Comparison of ENCODE assay signal across 8 mouse cellular contexts in genomic region chr7:127207374-127208294, GRCm38 (mm10). TPM values are rescaled to one million over a fixed set of nuclear protein-coding genes. Genes with fewer than 3 reads are reported as not detected.
DNase-seq lines count a peak whose midpoint lies in the region; ATAC-seq and TF ChIP-seq lines count a peak whose summit lies in the region.

No protein-coding gene starts in this region.

- H3K4me3 ChIP-seq in lung, adult 2 months (replicated peaks; ENCODE audit: extremely low read depth, low read depth, low read length), result peak overlapping the region; percentile 83
- peak overlapping the region; percentile 90 for H3K4me3 ChIP-seq in intestine, embryonic 15.5 days (replicated peaks)
- peak overlapping the region; percentile 95 for H3K4me3 ChIP-seq in macrophage (ENCODE audit: inconsistent target)
- peak overlapping the region; percentile 73 for H3K4me3 ChIP-seq in testis, adult 2 months (ENCODE audit: control insufficient read depth, low read depth, low read length)

- H3K9me3 ChIP-seq in intestine, embryonic 15.5 days, result no peaks in the 10 kb centered on the region

- H3K79me2 ChIP-seq in macrophage (ENCODE audit: inconsistent target), result peaks cover 54% of the 10 kb centered on the region

- H3K27me3 ChIP-seq in intestine, embryonic 15.5 days (replicated peaks), result no peaks in the 10 kb centered on the region
- H3K27me3 ChIP-seq in testis, adult 2 months (ENCODE audit: control insufficient read depth, insufficient read depth, low read length), result no peaks in the 10 kb centered on the region

- peak overlapping the region; percentile 95 for H3K9ac ChIP-seq in intestine, embryonic 15.5 days

- peak overlapping the region; percentile 93 for H3K4me2 ChIP-seq in intestine, embryonic 15.5 days (replicated peaks)

- no peak for DNase-seq in lung, adult 2 months
- DNase-seq in lung, postnatal 25 days (ENCODE audit: low spot score), result no peak
- peak; percentile 36 for DNase-seq in adrenal gland, postnatal 10 days
- DNase-seq in layer of hippocampus, adult 9-10 months (ENCODE audit: low spot score), result no peak

- ATAC-seq in erythroblast, adult 5-6 weeks (replicated peaks; ENCODE audit: low FRiP score, poor library complexity, severe bottlenecking), result peak; percentile 6
- ATAC-seq in intestine, embryonic 15.5 days, result peak; percentile 21

- H3K36me3 ChIP-seq in intestine, embryonic 15.5 days, result peaks cover 8% of the 10 kb centered on the region; the same call in 1 of the 2 replicates
- H3K36me3 ChIP-seq in macrophage (ENCODE audit: inconsistent target), result peaks cover 15% of the 10 kb centered on the region
- H3K36me3 ChIP-seq in testis, adult 2 months (ENCODE audit: control insufficient read depth, insufficient read depth, low read length), result no peaks in the 10 kb centered on the region

- H3K27ac ChIP-seq in intestine, embryonic 15.5 days, result peak overlapping the region; percentile 87
- H3K27ac ChIP-seq in macrophage, result peak overlapping the region; percentile 80
- 0 out of 2 replicates have a peak overlapping the region, but pooled peaks have one; percentile 8 for H3K27ac ChIP-seq in testis, adult 2 months (ENCODE audit: control insufficient read depth, insufficient read depth, low read depth, low read length)

- TF ChIP-seq CTCF in lung, adult 2 months (IDR thresholded peaks at IDR 0.05; ENCODE audit: insufficient read depth, low read length), result no peak
- TF ChIP-seq CTCF in testis, adult 2 months (IDR thresholded peaks at IDR 0.05; ENCODE audit: control insufficient read depth, insufficient read depth, insufficient replicate concordance, low read depth, low read length), result no peak

- TF ChIP-seq POLR2A in lung, adult 2 months (IDR thresholded peaks at IDR 0.05; ENCODE audit: borderline replicate concordance, extremely low read depth, low read depth, low read length), result no peak
- no peak for TF ChIP-seq POLR2A in testis, adult 2 months (IDR thresholded peaks at IDR 0.05; ENCODE audit: control insufficient read depth, low read depth, low read length)

- WGBS in lung, adult 2 months, result under 1% methylated on average over 53 of the region's 53 CpGs
- WGBS in intestine, embryonic 15.5 days, result under 1% methylated on average over 52 of the region's 53 CpGs
- WGBS in macrophage (ENCODE audit: missing documents), result 0% methylated on average over 52 of the region's 53 CpGs

- H3K4me1 ChIP-seq in lung, adult 2 months (ENCODE audit: control insufficient read depth, insufficient read depth, low read length), result peaks cover 4% of the 10 kb centered on the region
- H3K4me1 ChIP-seq in intestine, embryonic 15.5 days (replicated peaks), result peaks cover 22% of the 10 kb centered on the region
- peaks cover 11% of the 10 kb centered on the region for H3K4me1 ChIP-seq in testis, adult 2 months (ENCODE audit: control insufficient read depth, insufficient read depth, low read length)

RNA-seq across cellular contexts. Expression of gene Tbc1d10b, which starts 0.6 kb away (rescaled TPM):
- polyA plus RNA-seq in lung, adult 2 months (2012; rRNA removed), result 30.3 and 32.9 TPM in 2 replicates
- 10 to 100 TPM; 39.0 to 40.5 TPM for total RNA-seq in adrenal gland, postnatal 10 days (2021)
- 8.1 and 23.0 TPM in 2 replicates for total RNA-seq in erythroblast, adult 5-6 weeks (2015; ENCODE audit: low replicate concordance)
- 77.5 and 122 TPM in 2 replicates for total RNA-seq in erythroblast, adult 5-6 weeks (2017; ENCODE audit: low replicate concordance)
- 23.2 and 23.6 TPM in 2 replicates for polyA plus RNA-seq in intestine, embryonic 15.5 days (2015; fragmentation: Nextera tagmentation; extraction: Ambion mirVana)
- total RNA-seq in macrophage (2018; cell fraction: chromatin; rRNA removed), result 100 to 1,000 TPM in 20 of 26 experiments, 10 to 100 TPM in 6; 33.6 to 381 (median 157) TPM
- 10 to 100 TPM; 26.2 to 77.2 (median 49.3) TPM for total RNA-seq in macrophage (2018; cell fraction: cytosol; rRNA removed)
- total RNA-seq in macrophage (2018; cell fraction: nucleus; rRNA removed), result 100 to 1,000 TPM in 10 of 26 experiments, 10 to 100 TPM in 16; 22.3 to 223 (median 94.1) TPM
- 32.8 to 44.1 TPM (median 41.7 TPM) in 3 replicates for polyA plus RNA-seq in macrophage (2018)
- 5.1 and 6.3 TPM in 2 replicates for polyA plus RNA-seq in testis, adult 2 months (2012; rRNA removed)

RNA-seq across cellular contexts. Expression of gene Mylpf, which starts 1.1 kb away (rescaled TPM):
- 1.3 and 135 TPM in 2 replicates for polyA plus RNA-seq in lung, adult 2 months (2012; rRNA removed)
- total RNA-seq in adrenal gland, postnatal 10 days (2021), result 1,000 to 10,000 TPM in 1 of 2 experiments, 100 to 1,000 TPM in 1; 678 to 2,339 TPM
- total RNA-seq in erythroblast, adult 5-6 weeks (2015; ENCODE audit: low replicate concordance), result 6.5 and 9.8 TPM in 2 replicates
- total RNA-seq in erythroblast, adult 5-6 weeks (2017; ENCODE audit: low replicate concordance), result 16.2 and 61.5 TPM in 2 replicates
- polyA plus RNA-seq in intestine, embryonic 15.5 days (2015; fragmentation: Nextera tagmentation; extraction: Ambion mirVana), result 15.4 and 21.1 TPM in 2 replicates
- 10 to 100 TPM in 1 of 26 experiments, 1 to 10 TPM in 9, not detected in 16; 1.3 to 16.0 (median 2.7) TPM for total RNA-seq in macrophage (2018; cell fraction: chromatin; rRNA removed)
- 1 to 10 TPM in 19 of 26 experiments, under 1 TPM in 7; 0.44 to 2.8 (median 1.3) TPM for total RNA-seq in macrophage (2018; cell fraction: cytosol; rRNA removed)
- 1 to 10 TPM in 10 of 26 experiments, not detected in 16; 1.0 to 6.5 (median 1.6) TPM for total RNA-seq in macrophage (2018; cell fraction: nucleus; rRNA removed)
- 0.47 to 1.4 TPM in 2 of 3 replicates, not detected in the other for polyA plus RNA-seq in macrophage (2018)
- polyA plus RNA-seq in testis, adult 2 months (2012; rRNA removed), result 1.3 and 1.4 TPM in 2 replicates

RNA-seq across cellular contexts. Expression of gene Cd2bp2, which starts 11.8 kb away (rescaled TPM):
- 20.7 and 31.0 TPM in 2 replicates for polyA plus RNA-seq in lung, adult 2 months (2012; rRNA removed)
- total RNA-seq in adrenal gland, postnatal 10 days (2021), result 10 to 100 TPM; 50.9 to 54.9 TPM
- total RNA-seq in erythroblast, adult 5-6 weeks (2015; ENCODE audit: low replicate concordance), result 8.4 and 36.9 TPM in 2 replicates
- 17.9 and 22.9 TPM in 2 replicates for total RNA-seq in erythroblast, adult 5-6 weeks (2017; ENCODE audit: low replicate concordance)
- 43.4 and 46.7 TPM in 2 replicates for polyA plus RNA-seq in intestine, embryonic 15.5 days (2015; fragmentation: Nextera tagmentation; extraction: Ambion mirVana)
- total RNA-seq in macrophage (2018; cell fraction: chromatin; rRNA removed), result 100 to 1,000 TPM in 3 of 26 experiments, 10 to 100 TPM in 23; 29.8 to 112 (median 68.5) TPM
- 10 to 100 TPM; 22.4 to 51.5 (median 39.4) TPM for total RNA-seq in macrophage (2018; cell fraction: cytosol; rRNA removed)
- 10 to 100 TPM; 39.2 to 86.4 (median 59.9) TPM for total RNA-seq in macrophage (2018; cell fraction: nucleus; rRNA removed)
- 36.2 to 55.7 TPM (median 41.4 TPM) in 3 replicates for polyA plus RNA-seq in macrophage (2018)
- 19.6 and 27.8 TPM in 2 replicates for polyA plus RNA-seq in testis, adult 2 months (2012; rRNA removed)

RNA-seq across cellular contexts. Expression of gene Zfp553, which starts 25.2 kb away (rescaled TPM):
- 8.9 and 11.6 TPM in 2 replicates for polyA plus RNA-seq in lung, adult 2 months (2012; rRNA removed)
- 10 to 100 TPM in 1 of 2 experiments, 1 to 10 TPM in 1; 9.2 to 13.4 TPM for total RNA-seq in adrenal gland, postnatal 10 days (2021)
- total RNA-seq in erythroblast, adult 5-6 weeks (2015; ENCODE audit: low replicate concordance), result 1.5 and 5.2 TPM in 2 replicates
- 2.0 and 3.2 TPM in 2 replicates for total RNA-seq in erythroblast, adult 5-6 weeks (2017; ENCODE audit: low replicate concordance)
- polyA plus RNA-seq in intestine, embryonic 15.5 days (2015; fragmentation: Nextera tagmentation; extraction: Ambion mirVana), result 24.7 and 27.5 TPM in 2 replicates
- total RNA-seq in macrophage (2018; cell fraction: chromatin; rRNA removed), result 10 to 100 TPM in 5 of 26 experiments, 1 to 10 TPM in 16, under 1 TPM in 4, not detected in 1; 0.28 to 18.2 (median 5.4) TPM
- 1 to 10 TPM; 1.0 to 7.9 (median 4.7) TPM for total RNA-seq in macrophage (2018; cell fraction: cytosol; rRNA removed)
- total RNA-seq in macrophage (2018; cell fraction: nucleus; rRNA removed), result 10 to 100 TPM in 4 of 26 experiments, 1 to 10 TPM in 20, under 1 TPM in 2; 0.56 to 13.9 (median 3.3) TPM
- 5.4 to 7.1 TPM (median 5.6 TPM) in 3 replicates for polyA plus RNA-seq in macrophage (2018)
- 3.4 and 3.7 TPM in 2 replicates for polyA plus RNA-seq in testis, adult 2 months (2012; rRNA removed)

RNA-seq across cellular contexts. Expression of gene Sept1, which starts 25.3 kb away (rescaled TPM):
- polyA plus RNA-seq in lung, adult 2 months (2012; rRNA removed), result 26.5 and 28.5 TPM in 2 replicates
- total RNA-seq in adrenal gland, postnatal 10 days (2021), result 10 to 100 TPM; 17.6 to 17.8 TPM
- total RNA-seq in erythroblast, adult 5-6 weeks (2015; ENCODE audit: low replicate concordance), result 189 and 204 TPM in 2 replicates
- 179 and 191 TPM in 2 replicates for total RNA-seq in erythroblast, adult 5-6 weeks (2017; ENCODE audit: low replicate concordance)
- 13.8 and 16.0 TPM in 2 replicates for polyA plus RNA-seq in intestine, embryonic 15.5 days (2015; fragmentation: Nextera tagmentation; extraction: Ambion mirVana)
- 1 to 10 TPM in 16 of 26 experiments, not detected in 10; 1.4 to 7.7 (median 3.5) TPM for total RNA-seq in macrophage (2018; cell fraction: chromatin; rRNA removed)
- total RNA-seq in macrophage (2018; cell fraction: cytosol; rRNA removed), result 1 to 10 TPM in 3 of 26 experiments, under 1 TPM in 20, not detected in 3; 0.18 to 1.8 (median 0.47) TPM
- total RNA-seq in macrophage (2018; cell fraction: nucleus; rRNA removed), result 10 to 100 TPM in 5 of 26 experiments, 1 to 10 TPM in 19, under 1 TPM in 2; 0.89 to 12.9 (median 2.4) TPM
- 0.75 to 2.4 TPM (median 1.9 TPM) in 3 replicates for polyA plus RNA-seq in macrophage (2018)
- polyA plus RNA-seq in testis, adult 2 months (2012; rRNA removed), result 2.8 and 3.2 TPM in 2 replicates

Comparison
In these comparisons a context has a peak if more than half of its experiments do, and no peak if none do; other contexts are left out.
1. H3K27ac ChIP-seq: peak in every context shown above with its lines; median percentile 87 in intestine, embryonic 15.5 days; 80 in macrophage; 8 in testis, adult 2 months.